Mouse (Mus musculus): ENCODE results near the gene Smc3. TPM values are rescaled to one million over a fixed set of nuclear protein-coding genes. Genes with fewer than 3 reads are reported as not detected.

The Smc3 gene
- total and polyA plus RNA-seq, 2 experiments from 2014 or later: 8.3 to 24.1 TPM

- Histone ChIP-seq H3K4me3 (ENCODE audit: low read depth, low read length) (no peak overlapping the region), H3K4me2 (ENCODE audit: low read depth, low read length) (no peak overlapping the region), H3K27ac (ENCODE audit: low read depth) (no peak overlapping the region), H3K36me3 (replicated peaks; ENCODE audit: control insufficient read depth, insufficient read depth, low read length) (peaks cover 74% of the 10 kb centered on the region), H3K4me1 (ENCODE audit: control insufficient read depth, insufficient read depth) (no peaks in the 10 kb centered on the region), H3K9ac (replicated peaks; ENCODE audit: low read depth, low read length) (no peak overlapping the region), H3K27me3 (ENCODE audit: control insufficient read depth, insufficient read depth, low read length) (no peaks in the 10 kb centered on the region), H3K9me3 (replicated peaks; ENCODE audit: control insufficient read depth, low read length) (no peaks in the 10 kb centered on the region)
- WGBS: 96% methylated on average over 2 of the region's 2 CpGs
- no peak for ATAC-seq (ENCODE audit: insufficient read depth, low read depth)
- peak; percentile 32 for TF ChIP-seq CTCF (IDR thresholded peaks at IDR 0.05; ENCODE audit: low read depth)
- no peak for TF ChIP-seq EP300 (IDR thresholded peaks at IDR 0.05; ENCODE audit: low read depth)
- DNase-seq (ENCODE audit: low spot score): no peak
Observed at GRCm38 (mm10) chr19:53638041-53638440, 37.8 kb downstream of the Smc3 start.

GRCm38 (mm10) chr19:53638727-53639126, 38.5 kb downstream of the Smc3 start:
- Histone ChIP-seq H3K36me3 (replicated peaks; ENCODE audit: control insufficient read depth, insufficient read depth, low read length) (peaks cover 73% of the 10 kb centered on the region), H3K27ac (ENCODE audit: low read depth) (no peak overlapping the region), H3K4me1 (ENCODE audit: control insufficient read depth, insufficient read depth) (no peaks in the 10 kb centered on the region), H3K9me3 (replicated peaks; ENCODE audit: control insufficient read depth, low read length) (no peaks in the 10 kb centered on the region), H3K4me2 (ENCODE audit: low read depth, low read length) (no peak overlapping the region), H3K9ac (replicated peaks; ENCODE audit: low read depth, low read length) (no peak overlapping the region), H3K27me3 (ENCODE audit: control insufficient read depth, insufficient read depth, low read length) (no peaks in the 10 kb centered on the region), H3K4me3 (ENCODE audit: low read depth, low read length) (no peak overlapping the region)
- ATAC-seq (ENCODE audit: insufficient read depth, low read depth) (peak; percentile 53; the same call in 1 of the 2 replicates), DNase-seq (ENCODE audit: low spot score) (no peak)
- WGBS: 78% methylated on average over 8 of the region's 8 CpGs
- TF ChIP-seq CTCF (IDR thresholded peaks at IDR 0.05; ENCODE audit: low read depth): peak; percentile 50
- no peak for TF ChIP-seq EP300 (IDR thresholded peaks at IDR 0.05; ENCODE audit: low read depth)

GRCm38 (mm10) chr19:53644020-53644595, 43.9 kb downstream of the Smc3 start:
- Histone ChIP-seq H3K9me3 (replicated peaks; ENCODE audit: control insufficient read depth, low read length) (no peaks in the 10 kb centered on the region), H3K4me2 (ENCODE audit: low read depth, low read length) (no peak overlapping the region), H3K27ac (ENCODE audit: low read depth) (no peak overlapping the region), H3K36me3 (replicated peaks; ENCODE audit: control insufficient read depth, insufficient read depth, low read length) (peaks cover 68% of the 10 kb centered on the region), H3K9ac (replicated peaks; ENCODE audit: low read depth, low read length) (no peak overlapping the region), H3K4me1 (ENCODE audit: control insufficient read depth, insufficient read depth) (peaks cover 6% of the 10 kb centered on the region; the same call in 1 of the 2 replicates), H3K27me3 (ENCODE audit: control insufficient read depth, insufficient read depth, low read length) (no peaks in the 10 kb centered on the region), H3K4me3 (ENCODE audit: low read depth, low read length) (no peak overlapping the region)
- no peak for DNase-seq (ENCODE audit: low spot score)
- no peak for ATAC-seq (ENCODE audit: insufficient read depth, low read depth)
- no peak for TF ChIP-seq CTCF (IDR thresholded peaks at IDR 0.05; ENCODE audit: low read depth)
- WGBS: 79% methylated on average over 9 of the region's 9 CpGs

GRCm38 (mm10) chr19:53647301-53647700, 47.1 kb downstream of the Smc3 start:
- no peak for TF ChIP-seq CTCF (IDR thresholded peaks at IDR 0.05; ENCODE audit: low read depth)
- no peak for TF ChIP-seq EP300 (IDR thresholded peaks at IDR 0.05; ENCODE audit: low read depth)
- H3K4me3 ChIP-seq (ENCODE audit: low read depth, low read length): no peak overlapping the region

DNA sequence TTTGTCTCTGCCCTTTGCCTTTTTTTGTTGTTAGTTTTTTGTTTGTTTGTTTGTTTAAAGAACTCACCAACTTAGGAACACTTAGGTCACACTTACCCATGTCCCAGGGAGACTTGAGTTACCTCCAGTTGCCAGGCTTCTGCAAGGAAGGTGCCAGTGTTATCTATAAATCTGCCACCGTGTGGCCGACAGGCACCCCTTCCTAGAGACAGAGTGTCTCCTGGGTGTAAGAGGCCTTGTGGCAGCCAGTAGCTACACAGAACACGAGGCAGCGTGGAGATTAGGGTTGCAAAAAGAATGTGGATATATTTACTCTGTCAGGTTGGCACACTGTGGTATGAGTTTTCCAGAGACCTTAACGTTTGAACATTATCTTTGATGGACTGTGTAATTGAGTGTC, 47.9 kb downstream of the Smc3 start:
- Histone ChIP-seq H3K27ac (ENCODE audit: low read depth) (peak overlapping the region; percentile 27; the same call in 1 of the 2 replicates), H3K9me3 (replicated peaks; ENCODE audit: control insufficient read depth, low read length) (no peaks in the 10 kb centered on the region), H3K27me3 (ENCODE audit: control insufficient read depth, insufficient read depth, low read length) (no peaks in the 10 kb centered on the region), H3K36me3 (replicated peaks; ENCODE audit: control insufficient read depth, insufficient read depth, low read length) (peaks cover 36% of the 10 kb centered on the region), H3K4me1 (ENCODE audit: control insufficient read depth, insufficient read depth) (peaks cover 6% of the 10 kb centered on the region; the same call in 1 of the 2 replicates), H3K9ac (replicated peaks; ENCODE audit: low read depth, low read length) (no peak overlapping the region), H3K4me2 (ENCODE audit: low read depth, low read length) (no peak overlapping the region), H3K4me3 (ENCODE audit: low read depth, low read length) (no peak overlapping the region)
- ATAC-seq (ENCODE audit: insufficient read depth, low read depth): no peak
- DNase-seq (ENCODE audit: low spot score): no peak
- WGBS: 20% methylated on average over 5 of the region's 5 CpGs
- no peak for TF ChIP-seq EP300 (IDR thresholded peaks at IDR 0.05; ENCODE audit: low read depth)
- no peak for TF ChIP-seq CTCF (IDR thresholded peaks at IDR 0.05; ENCODE audit: low read depth)

More at GRCm38 (mm10) chr19:53647301-53647700, 47.1 kb downstream of the Smc3 start:
- WGBS: 80% methylated on average over 9 of the region's 9 CpGs
- Histone ChIP-seq H3K4me1 (ENCODE audit: control insufficient read depth, insufficient read depth) (peaks cover 6% of the 10 kb centered on the region; the same call in 1 of the 2 replicates), H3K27me3 (ENCODE audit: control insufficient read depth, insufficient read depth, low read length) (no peaks in the 10 kb centered on the region), H3K4me2 (ENCODE audit: low read depth, low read length) (no peak overlapping the region), H3K9ac (replicated peaks; ENCODE audit: low read depth, low read length) (no peak overlapping the region), H3K36me3 (replicated peaks; ENCODE audit: control insufficient read depth, insufficient read depth, low read length) (peaks cover 39% of the 10 kb centered on the region), H3K27ac (ENCODE audit: low read depth) (no peak overlapping the region), H3K9me3 (replicated peaks; ENCODE audit: control insufficient read depth, low read length) (no peaks in the 10 kb centered on the region)
- DNase-seq (ENCODE audit: low spot score) (no peak), ATAC-seq (ENCODE audit: insufficient read depth, low read depth) (no peak)

- H3K9ac ChIP-seq (replicated peaks; ENCODE audit: low read depth, low read length): no peak overlapping the region
- WGBS: 32% methylated on average over 10 of the region's 10 CpGs
- H3K27ac ChIP-seq (ENCODE audit: low read depth): 0 out of 2 replicates have a peak overlapping the region, but pooled peaks have one; percentile 37
Observed at GRCm38 (mm10) chr19:53648802-53649236, 48.6 kb downstream of the Smc3 start.

More at GRCm38 (mm10) chr19:53648802-53649236, 48.6 kb downstream of the Smc3 start:
- peaks cover 30% of the 10 kb centered on the region for H3K36me3 ChIP-seq (replicated peaks; ENCODE audit: control insufficient read depth, insufficient read depth, low read length)
- H3K27me3 ChIP-seq (ENCODE audit: control insufficient read depth, insufficient read depth, low read length): no peaks in the 10 kb centered on the region
- TF ChIP-seq EP300 (IDR thresholded peaks at IDR 0.05; ENCODE audit: low read depth) (no peak), CTCF (IDR thresholded peaks at IDR 0.05; ENCODE audit: low read depth) (peak; percentile 96)
- peak; percentile 62 for ATAC-seq (ENCODE audit: insufficient read depth, low read depth)
- H3K4me1 ChIP-seq (ENCODE audit: control insufficient read depth, insufficient read depth): peaks cover 8% of the 10 kb centered on the region; the same call in 1 of the 2 replicates
- H3K4me3 ChIP-seq (ENCODE audit: low read depth, low read length): no peak overlapping the region
- no peaks in the 10 kb centered on the region for H3K9me3 ChIP-seq (replicated peaks; ENCODE audit: control insufficient read depth, low read length)
- peak; percentile 72 for DNase-seq (ENCODE audit: low spot score)
- peak overlapping the region; percentile 26 for H3K4me2 ChIP-seq (ENCODE audit: low read depth, low read length)
